ENCODE assay signal across 24 mouse cellular contexts in genomic region chr1:57849087-57849486, GRCm38 (mm10).
A peak's percentile ranks its signal among the peaks of the same experiment; 100 is the strongest.
DNase-seq lines count a peak whose midpoint lies in the region; ATAC-seq and TF ChIP-seq lines count a peak whose summit lies in the region.
"Had no signal": no experiment of that assay in that cellular context is flagged by ENCODE, and none has a peak within 500 bp of the region (broad histone marks: within the 10 kb centered on the region; RNA-seq: fewer than 3 reads in every experiment).

No protein-coding gene starts in this region.

- DNase-seq in lung, adult 18-20 months, result no peak
- DNase-seq in midbrain, embryonic 10.5 days (ENCODE audit: low spot score), result no peak
- no peak for DNase-seq in midbrain, embryonic 14.5 days
- peak; percentile 85 for DNase-seq in CH12.LX (ENCODE audit: extremely low read depth)
- DNase-seq in kidney, postnatal 4 days, result no peak
- DNase-seq: adrenal gland, adult 8-10 months; adrenal gland, postnatal 25 days; B cell, adult 2 months; cerebellum, adult 11-12 months; cerebellum, adult 2 months; cerebellum, adult 9-10 months; cerebellum, postnatal 10 days; cerebellum, postnatal 25 days; forebrain, postnatal 0 days had no signal

- peak; percentile 85 for TF ChIP-seq EP300 in CH12.LX (IDR thresholded peaks at IDR 0.05; ENCODE audit: low read length)

- H3K79me2 ChIP-seq in CH12.LX (replicated peaks; ENCODE audit: control insufficient read depth, extremely low read depth, insufficient read depth, poor library complexity, severe bottlenecking) (no peaks in the 10 kb centered on the region), myocyte (ENCODE audit: control insufficient read depth, insufficient read depth) (no peaks in the 10 kb centered on the region)

- peak; percentile 48; the same call in 1 of the 2 replicates for TF ChIP-seq POLR2A in CH12.LX (IDR thresholded peaks at IDR 0.05; ENCODE audit: low read depth, low read length)
- TF ChIP-seq POLR2A in myocyte (IDR thresholded peaks at IDR 0.05; ENCODE audit: insufficient read length, low read depth), result no peak

- H3K9ac ChIP-seq in lung, embryonic 16.5 days (ENCODE audit: low read length), result no peak overlapping the region
- no peak overlapping the region for H3K9ac ChIP-seq in midbrain, embryonic 14.5 days (replicated peaks; ENCODE audit: low read length)
- H3K9ac ChIP-seq in CH12.LX (ENCODE audit: insufficient read depth, low read depth), result peak overlapping the region; percentile 37; the same call in 1 of the 2 replicates
- H3K9ac ChIP-seq: embryonic facial prominence, embryonic 12.5 days; forebrain, embryonic 13.5 days; forebrain, embryonic 15.5 days; forebrain, postnatal 0 days had no signal

- no peak; the same call in 1 of the 2 replicates for TF ChIP-seq RAD21 in CH12.LX (IDR thresholded peaks at IDR 0.05; ENCODE audit: low read depth, low read length)

- in situ Hi-C loops in CH12.LX (cut with MboI; ENCODE audit: low pct_ligation_motif_present, low pct_unique_long_range_greater_than_20kb, low sequenced_read_pairs), result no loop called here

- dilution Hi-C loops in CH12.LX (cut with MboI; ENCODE audit: extremely low pct_ligation_motif_present, extremely low pct_unique_long_range_greater_than_20kb, low sequenced_read_pairs), result no loop called here

- 0 out of 2 replicates have a peak overlapping the region, but pooled peaks have one; percentile 12 for H3K27ac ChIP-seq in lung, embryonic 16.5 days (ENCODE audit: low read length)
- H3K27ac ChIP-seq in midbrain, embryonic 10.5 days (replicated peaks), result peak overlapping the region; percentile 38; the same call in 1 of the 2 replicates
- H3K27ac ChIP-seq in midbrain, embryonic 14.5 days (replicated peaks; ENCODE audit: low read depth, low read length), result no peak overlapping the region
- H3K27ac ChIP-seq in CH12.LX (ENCODE audit: insufficient read depth, low read depth), result peak overlapping the region; percentile 55
- H3K27ac ChIP-seq: embryonic facial prominence, embryonic 10.5 days; embryonic facial prominence, embryonic 12.5 days; forebrain, embryonic 15.5 days had no signal

- H3K4me1 ChIP-seq in lung, embryonic 16.5 days (replicated peaks; ENCODE audit: control insufficient read depth, insufficient read depth, low read length), result peaks cover 39% of the 10 kb centered on the region
- H3K4me1 ChIP-seq in midbrain, embryonic 10.5 days, result peaks cover 66% of the 10 kb centered on the region
- peaks cover 33% of the 10 kb centered on the region for H3K4me1 ChIP-seq in midbrain, embryonic 14.5 days (ENCODE audit: control insufficient read depth, insufficient read depth, low read length)
- H3K4me1 ChIP-seq in CH12.LX (ENCODE audit: control insufficient read depth in 1 of 2, insufficient read depth in 2 of 2), result peaks cover 35 to 76% of the 10 kb centered on the region in 2 experiments

- 71% methylated on average over 4 of the region's 4 CpGs for WGBS in lung, embryonic 16.5 days
- WGBS in midbrain, embryonic 10.5 days, result 90% methylated on average over 4 of the region's 4 CpGs
- WGBS in midbrain, embryonic 14.5 days, result 79% methylated on average over 4 of the region's 4 CpGs

- no peak overlapping the region for H3K4me2 ChIP-seq in lung, embryonic 16.5 days (ENCODE audit: low read depth, low read length)
- H3K4me2 ChIP-seq in midbrain, embryonic 14.5 days (ENCODE audit: low read length), result no peak overlapping the region
- H3K4me2 ChIP-seq in CH12.LX (ENCODE audit: insufficient read depth, low read depth, poor library complexity, severe bottlenecking) (peak overlapping the region; percentile 91; the same call in 1 of the 2 replicates), myocyte (ENCODE audit: low read depth) (peak overlapping the region; percentile 67)
- H3K4me2 ChIP-seq: embryonic facial prominence, embryonic 12.5 days; forebrain, embryonic 13.5 days; forebrain, embryonic 15.5 days had no signal

- H3K4me3 ChIP-seq in lung, embryonic 16.5 days (ENCODE audit: low read length), result no peak overlapping the region
- H3K4me3 ChIP-seq in midbrain, embryonic 10.5 days, result no peak overlapping the region
- H3K4me3 ChIP-seq in midbrain, embryonic 14.5 days (replicated peaks; ENCODE audit: low read depth, low read length), result no peak overlapping the region
- H3K4me3 ChIP-seq in CH12.LX (replicated peaks in 1 of 3; ENCODE audit: low read depth in 2 of 3, low read length in 2 of 3, poor library complexity in 1 of 3) (no peak overlapping the region), myocyte (no peak overlapping the region)
- H3K4me3 ChIP-seq: embryonic facial prominence, embryonic 10.5 days; embryonic facial prominence, embryonic 12.5 days; forebrain, embryonic 13.5 days; forebrain, embryonic 15.5 days had no signal

- no peak for ATAC-seq in lung, embryonic 16.5 days (ENCODE audit: low read depth)
- no peak for ATAC-seq in midbrain, embryonic 14.5 days (ENCODE audit: low FRiP score, low TSS enrichment)
- no peak for ATAC-seq in inflammation-experienced regulatory T-cells, adult 6 months
- ATAC-seq: activated CD4-positive, CD25-positive, alpha-beta regulatory T cell, adult 4 months; CD4-positive, CD25-positive, alpha-beta regulatory T cell, adult 4 months; forebrain, embryonic 13.5 days; forebrain, embryonic 15.5 days; forebrain, postnatal 0 days; Patski had no signal

- no peaks in the 10 kb centered on the region for H3K27me3 ChIP-seq in lung, embryonic 16.5 days (ENCODE audit: control insufficient read depth, insufficient read depth, low read depth, low read length)
- peaks cover 13% of the 10 kb centered on the region; the same call in 1 of the 2 replicates for H3K27me3 ChIP-seq in midbrain, embryonic 10.5 days (ENCODE audit: low read depth, poor library complexity, severe bottlenecking)
- H3K27me3 ChIP-seq in midbrain, embryonic 14.5 days (ENCODE audit: control insufficient read depth, insufficient read depth, low read length), result no peaks in the 10 kb centered on the region
- no peaks in the 10 kb centered on the region for H3K27me3 ChIP-seq in CH12.LX (replicated peaks)
- no peaks in the 10 kb centered on the region for H3K27me3 ChIP-seq in myocyte (ENCODE audit: control insufficient read depth, insufficient read depth, insufficient read length)
- H3K27me3 ChIP-seq: embryonic facial prominence, embryonic 12.5 days; forebrain, embryonic 15.5 days; Patski had no signal

- TF ChIP-seq CTCF in CH12.LX (conservative IDR thresholded peaks at IDR 0.05 in 1 of 2, IDR thresholded peaks at IDR 0.05 in 1 of 2; ENCODE audit: low read depth in 2 of 2, low read length in 2 of 2), result no peak

- H3ac ChIP-seq in myocyte (ENCODE audit: control insufficient read depth, insufficient read length), result no peak overlapping the region

- H3K36me3 ChIP-seq in lung, embryonic 16.5 days (ENCODE audit: control insufficient read depth, insufficient read depth, low read length), result no peaks in the 10 kb centered on the region
- no peaks in the 10 kb centered on the region for H3K36me3 ChIP-seq in midbrain, embryonic 10.5 days
- H3K36me3 ChIP-seq in midbrain, embryonic 14.5 days (ENCODE audit: control insufficient read depth, insufficient read depth, low read length), result no peaks in the 10 kb centered on the region
- no peaks in the 10 kb centered on the region for H3K36me3 ChIP-seq in CH12.LX (replicated peaks in 1 of 2; ENCODE audit: control insufficient read depth in 1 of 2, insufficient read depth in 1 of 2, low read length in 1 of 2)
- no peaks in the 10 kb centered on the region for H3K36me3 ChIP-seq in myocyte (ENCODE audit: control insufficient read depth, insufficient read depth)
- H3K36me3 ChIP-seq: embryonic facial prominence, embryonic 10.5 days; forebrain, embryonic 15.5 days had no signal

- H3K9me3 ChIP-seq in lung, embryonic 16.5 days (ENCODE audit: control insufficient read depth, low read length), result no peaks in the 10 kb centered on the region
- H3K9me3 ChIP-seq in midbrain, embryonic 10.5 days (replicated peaks), result no peaks in the 10 kb centered on the region
- no peaks in the 10 kb centered on the region for H3K9me3 ChIP-seq in midbrain, embryonic 14.5 days (ENCODE audit: control insufficient read depth, low read length)
- no peaks in the 10 kb centered on the region for H3K9me3 ChIP-seq in CH12.LX (replicated peaks; ENCODE audit: low read length)
- H3K9me3 ChIP-seq: embryonic facial prominence, embryonic 10.5 days; embryonic facial prominence, embryonic 12.5 days; forebrain, embryonic 13.5 days; forebrain, embryonic 15.5 days had no signal

TF ChIP-seq in CH12.LX, 34 proteins besides CTCF, POLR2A, EP300 and RAD21 (continues in another document):
- TF ChIP-seq RCOR1 (conservative IDR thresholded peaks at IDR 0.05; ENCODE audit: low read depth, low read length) (peak; percentile 19; the same call in 1 of the 2 replicates), MYC (IDR thresholded peaks at IDR 0.05; ENCODE audit: low read depth, low read length) (peak; percentile 65), NRF1 (IDR thresholded peaks at IDR 0.05; ENCODE audit: low read depth, low read length) (no peak), IRF4 (IDR thresholded peaks at IDR 0.05; ENCODE audit: low read depth, low read length) (peak; percentile 70), SMC3 (IDR thresholded peaks at IDR 0.05; ENCODE audit: low read depth, low read length) (no peak), TBP (conservative IDR thresholded peaks at IDR 0.05; ENCODE audit: low read depth, low read length) (0 out of 2 replicates have a peak, but pooled peaks have one; percentile 50), UBTF (IDR thresholded peaks at IDR 0.05; ENCODE audit: low read depth, low read length) (no peak), CHD2 (IDR thresholded peaks at IDR 0.05; ENCODE audit: low read length) (peak; percentile 16; the same call in 1 of the 2 replicates), MAX (IDR thresholded peaks at IDR 0.05; ENCODE audit: low read length) (peak; percentile 77), JUN (IDR thresholded peaks at IDR 0.05; ENCODE audit: insufficient read depth, low read depth, low read length) (peak; percentile 27; the same call in 1 of the 2 replicates)

TF ChIP-seq in myocyte, 11 proteins besides CTCF, POLR2A, EP300 and RAD21:
- no peak for TF ChIP-seq MYOD1 (IDR thresholded peaks at IDR 0.05; ENCODE audit: control insufficient read depth in 1 of 3, insufficient read length in 2 of 3, low read depth in 2 of 3)
- TF ChIP-seq POLR2AphosphoS2 (IDR thresholded peaks at IDR 0.05; ENCODE audit: insufficient read length, low read depth), result no peak
- TF ChIP-seq SRF (IDR thresholded peaks at IDR 0.05; ENCODE audit: control insufficient read depth, insufficient read length, low read depth), result no peak
- no peak for TF ChIP-seq USF1 (IDR thresholded peaks at IDR 0.05; ENCODE audit: low read depth)
- TF ChIP-seq TCF3 (IDR thresholded peaks at IDR 0.05; ENCODE audit: insufficient read length, low read depth), result no peak
- no peak for TF ChIP-seq CEBPB (IDR thresholded peaks at IDR 0.05; ENCODE audit: insufficient read depth, poor library complexity, severe bottlenecking)
- TF ChIP-seq MYOG (IDR thresholded peaks at IDR 0.05; ENCODE audit: control insufficient read depth in 1 of 3, insufficient read depth in 1 of 3, insufficient read length in 2 of 3, low read depth in 2 of 3), result no peak
- no peak for TF ChIP-seq E2F4 (IDR thresholded peaks at IDR 0.05; ENCODE audit: insufficient read depth)
- no peak for TF ChIP-seq MAX (IDR thresholded peaks at IDR 0.05; ENCODE audit: low read depth)
- no peak for TF ChIP-seq TCF12 (IDR thresholded peaks at IDR 0.05; ENCODE audit: insufficient read depth, poor library complexity, severe bottlenecking)
- TF ChIP-seq REST (IDR thresholded peaks at IDR 0.05; ENCODE audit: insufficient read depth, insufficient read length), result no peak

Comparison
In these comparisons a context has a peak if more than half of its experiments do, and no peak if none do; other contexts are left out.
1. H3K4me2 ChIP-seq: peak in CH12.LX (single experiment) and myocyte (single experiment); none in lung, embryonic 16.5 days (single experiment) and midbrain, embryonic 14.5 days (single experiment).